Mouse (Mus musculus) lung, embryonic 14.5 days (tissue): Measurements from ENCODE around the gene Hist1h2ah. TPM values are rescaled to one million over a fixed set of nuclear protein-coding genes. Genes with fewer than 3 reads are reported as not detected.
A peak's percentile ranks its signal among the peaks of the same experiment; 100 is the strongest.
"Not testable (repeated sequence)": the region's sequence is repeated elsewhere in the genome, so short reads cannot be mapped to it uniquely, and the experiment has no call there.

ENCODE experiments used
- ATAC-seq: fragments of 200-750 bp; cut with Nextera tagmentation; 2 replicates; pipeline ENCODE4 v1.8.0; 2017; ENCODE audit warnings: mild to moderate bottlenecking, moderate TSS enrichment, moderate library complexity; ENCODE audit not compliant: insufficient read depth
- DNase-seq: peaks from one replicate; pipeline ENCODE4 v3.0.0-alpha.2; 2015
- H3K27ac ChIP-seq: fragments of 300-500 bp; sonication (generic); 2 replicates; pipeline ENCODE4 v1.5.1; 2014; ENCODE audit warnings: low read depth, mild to moderate bottlenecking, moderate library complexity
- H3K27me3 ChIP-seq: fragments of 300-500 bp; sonication (generic); 2 replicates; pipeline ENCODE4 v1.6.1; 2014; ENCODE audit warnings: low read length, control low read depth; ENCODE audit not compliant: insufficient read depth
- H3K36me3 ChIP-seq: fragments of 300-500 bp; sonication (generic); 2 replicates; pipeline ENCODE4 v1.6.1; 2014; ENCODE audit warnings: control low read depth; ENCODE audit not compliant: insufficient read depth
- H3K4me1 ChIP-seq: fragments of 300-500 bp; sonication (generic); 2 replicates; pipeline ENCODE4 v1.6.1; 2014; ENCODE audit warnings: antibody characterized with exemption, control low read depth; ENCODE audit not compliant: insufficient read depth
- H3K4me2 ChIP-seq: fragments of 300-500 bp; sonication (generic); 2 replicates; pipeline ENCODE4 v1.6.1; 2014; ENCODE audit warnings: mild to moderate bottlenecking
- H3K4me3 ChIP-seq: fragments of 300-500 bp; sonication (generic); 2 replicates; pipeline ENCODE4 v1.5.1; 2014; ENCODE audit warnings: low read depth, low read length
- H3K9ac ChIP-seq: fragments of 300-500 bp; sonication (generic); 2 replicates; pipeline ENCODE4 v1.6.1; 2014
- H3K9me3 ChIP-seq: fragments of 300-500 bp; sonication (generic); 2 replicates; pipeline ENCODE4 v1.6.1; 2016; ENCODE audit warnings: low read depth, low read length, control low read depth
- CTCF ChIP-seq: IDR thresholded peaks from 2 replicates; pipeline ENCODE4 v1.5.1; 2016; ENCODE audit warnings: antibody characterized with exemption, low read depth
- WGBS: fragments of 180-500 bp; shearing (Covaris S2); extraction: QIAGEN DNeasy Blood & Tissue Kit; methylation state at CpG from one replicate; pipeline ENCODE4 v1.1.7; 2014; 5-methylcytosine and 5-hydroxymethylcytosine counted together
- polyA plus RNA-seq: library from polyadenylated mRNA; unstranded; fragments of >200 nt; fragmentation: Nextera tagmentation; extraction: Ambion mirVana; gene quantifications from 2 replicates; pipeline ENCODE4 v1.2.1, GENCODE M21; 2014

Hist1h2ah gene
- 21.2 and 21.6 TPM in 2 replicates for polyA plus RNA-seq

DNA sequence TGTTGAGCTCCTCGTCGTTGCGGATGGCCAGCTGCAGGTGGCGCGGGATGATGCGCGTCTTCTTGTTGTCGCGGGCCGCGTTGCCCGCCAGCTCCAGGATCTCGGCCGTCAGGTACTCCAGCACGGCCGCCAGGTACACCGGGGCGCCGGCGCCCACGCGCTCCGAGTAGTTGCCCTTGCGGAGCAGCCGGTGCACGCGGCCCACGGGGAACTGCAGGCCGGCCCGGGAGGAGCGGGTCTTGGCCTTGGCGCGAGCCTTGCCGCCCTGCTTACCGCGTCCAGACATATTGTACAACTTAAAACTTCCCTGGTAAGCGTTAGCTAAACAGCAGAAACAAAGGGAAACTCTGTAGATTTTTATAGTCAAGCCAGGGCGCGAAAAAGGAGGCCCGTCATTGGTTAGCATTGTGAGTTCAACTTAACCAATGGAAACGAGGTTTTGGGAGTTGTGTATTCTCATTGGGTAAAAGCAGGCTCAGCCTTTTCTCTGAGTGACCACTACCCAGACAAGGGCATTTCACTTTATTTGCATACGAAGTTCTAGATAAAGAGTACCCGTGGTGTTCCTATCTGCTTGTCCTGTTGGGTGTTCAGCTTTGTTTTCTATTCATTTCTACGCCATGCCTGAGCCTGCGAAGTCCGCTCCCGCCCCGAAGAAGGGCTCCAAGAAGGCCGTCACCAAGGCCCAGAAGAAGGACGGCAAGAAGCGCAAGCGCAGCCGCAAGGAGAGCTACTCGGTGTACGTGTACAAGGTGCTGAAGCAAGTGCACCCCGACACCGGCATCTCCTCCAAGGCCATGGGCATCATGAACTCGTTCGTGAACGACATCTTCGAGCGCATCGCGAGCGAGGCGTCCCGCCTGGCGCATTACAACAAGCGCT lies at the start of gene Hist1h2ah, which contains the start of gene Hist1h2bk:
Gene Hist1h2ah, minus strand, starts transcription at position 302 of the 882 bp plus-strand sequence.
Gene Hist1h2bk, plus strand, starts transcription at position 604 of the 882 bp plus-strand sequence.
- H3K27me3 ChIP-seq, H3K9me3 ChIP-seq, H3K4me1 ChIP-seq, H3K36me3 ChIP-seq: not testable (repeated sequence)
- under 1% methylated on average over 24 of the region's 69 CpGs for whole genome bisulfite sequencing
- H3K9ac ChIP-seq = peak within 1 kb of the TSS; percentile 79
- peak within 1 kb of the TSS; percentile 47 for H3K4me3 ChIP-seq
- peak within 1 kb of the TSS; percentile 82 for H3K4me2 ChIP-seq
- ATAC-seq = peak; percentile 98
- peak within 1 kb of the TSS; percentile 97 for H3K27ac ChIP-seq
- DNase-seq = peak; percentile 98

DNA sequence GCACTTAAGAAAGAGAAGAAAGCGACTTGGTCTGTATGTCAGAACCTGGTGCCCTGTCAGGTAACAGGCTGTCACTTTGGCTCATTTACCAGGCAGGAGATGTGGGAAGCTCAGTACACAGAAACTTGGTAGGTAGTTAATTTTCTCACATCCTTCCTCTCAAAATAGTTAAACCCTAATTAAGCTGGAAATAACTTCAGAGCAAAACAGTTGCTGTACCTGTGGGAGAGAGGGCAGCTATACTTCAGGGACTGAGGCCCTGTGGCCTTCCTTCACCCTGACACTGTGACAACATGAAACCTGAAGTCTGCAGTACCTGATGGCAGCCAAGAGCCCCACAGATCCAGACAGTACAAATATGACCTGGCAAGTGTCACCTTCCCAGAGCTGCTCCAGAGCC lies 48.8 kb upstream of the Hist1h2ah start, which contains the start of gene Vmn1r188:
Gene Vmn1r188, plus strand, starts transcription at position 301 of the 400 bp plus-strand sequence.
- H3K4me2 ChIP-seq, H3K4me3 ChIP-seq, ATAC-seq, H3K4me1 ChIP-seq, H3K27ac ChIP-seq, H3K36me3 ChIP-seq, H3K27me3 ChIP-seq, DNase-seq, H3K9ac ChIP-seq, H3K9me3 ChIP-seq: not testable (repeated sequence)
- WGBS = 84% methylated on average over 1 of the region's 1 CpGs

DNA sequence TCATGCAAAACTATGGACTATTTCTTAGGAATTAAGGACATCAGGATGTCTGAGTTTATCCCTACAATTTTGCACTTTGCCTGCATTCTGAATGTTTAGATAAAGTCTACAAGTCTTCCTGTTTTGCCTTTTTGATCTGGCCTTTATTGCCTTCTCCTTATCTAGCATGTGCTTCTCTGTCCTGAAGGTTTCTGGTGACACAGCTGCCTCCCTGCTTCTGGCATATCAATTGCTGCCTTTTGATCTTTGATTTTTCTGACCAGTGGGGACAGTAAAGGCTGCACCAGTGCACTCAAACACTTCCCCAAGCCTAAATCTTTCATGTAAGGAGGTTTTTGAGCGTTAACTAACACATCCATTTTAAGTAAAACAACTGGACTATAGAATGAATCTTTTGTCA lies 28.1 kb upstream of the Hist1h2ah start:
- 31% methylated on average over 1 of the region's 1 CpGs for WGBS
- H3K4me2 ChIP-seq = no peak overlapping the region
- no peak overlapping the region for H3K27ac ChIP-seq
- no peaks in the 10 kb centered on the region for H3K36me3 ChIP-seq
- H3K27me3 ChIP-seq = no peaks in the 10 kb centered on the region
- TF ChIP-seq CTCF = no peak
- H3K9ac ChIP-seq = no peak overlapping the region
- no peak for ATAC-seq
- DNase-seq = no peak
- no peak overlapping the region for H3K4me3 ChIP-seq
- H3K9me3 ChIP-seq = no peaks in the 10 kb centered on the region
- H3K4me1 ChIP-seq = no peaks in the 10 kb centered on the region

DNA sequence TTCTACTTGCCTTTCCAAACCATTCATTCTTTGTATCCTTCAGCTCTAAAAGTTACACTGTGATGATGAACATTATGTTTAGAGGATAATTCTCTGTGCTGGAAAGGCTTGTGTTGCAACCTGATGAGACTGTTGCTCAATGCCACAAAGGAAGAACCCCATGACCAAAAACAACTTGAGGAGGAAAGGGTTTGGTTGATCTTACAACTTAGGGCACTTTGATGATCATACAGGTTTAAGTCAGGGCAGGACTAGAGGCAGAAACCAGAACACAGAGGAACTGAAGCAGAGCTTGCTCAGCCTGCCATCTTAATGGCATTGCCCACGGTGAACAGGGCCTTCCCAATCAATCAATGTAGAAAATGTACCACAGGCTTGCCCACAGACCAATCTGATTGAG lies 26.1 kb upstream of the Hist1h2ah start:
- no peak for TF ChIP-seq CTCF
- DNase-seq (no peak), ATAC-seq (no peak)
- no peak overlapping the region for H3K4me3 ChIP-seq
- 73% methylated on average over 1 of the region's 1 CpGs for WGBS
- H3K27ac ChIP-seq = no peak overlapping the region
- H3K36me3 ChIP-seq = no peaks in the 10 kb centered on the region
- H3K9me3 ChIP-seq = no peaks in the 10 kb centered on the region
- H3K4me2 ChIP-seq = no peak overlapping the region
- no peak overlapping the region for H3K9ac ChIP-seq
- no peaks in the 10 kb centered on the region for H3K27me3 ChIP-seq
- no peaks in the 10 kb centered on the region for H3K4me1 ChIP-seq

DNA sequence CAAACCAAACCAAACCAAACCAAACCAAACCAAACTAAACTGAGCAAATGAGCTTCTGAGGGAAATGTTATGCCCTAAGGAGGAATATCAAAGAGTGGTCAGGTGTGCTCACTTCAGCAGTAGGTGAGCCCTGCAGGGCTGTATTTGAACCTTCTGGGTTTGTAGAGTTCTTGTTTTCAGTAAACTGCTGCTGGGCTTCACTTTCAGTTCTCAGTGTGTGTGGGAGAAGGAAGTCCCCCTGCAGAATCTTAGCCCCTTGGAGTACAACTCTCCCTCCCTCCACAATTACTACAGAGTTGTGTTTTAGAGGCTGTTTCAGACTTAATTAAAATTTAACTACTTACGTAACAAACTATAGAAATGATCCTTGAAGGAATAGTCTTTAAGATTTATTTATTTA lies 18.4 kb upstream of the Hist1h2ah start:
- no peaks in the 10 kb centered on the region for H3K4me1 ChIP-seq
- DNase-seq (no peak), ATAC-seq (no peak)
- no peak overlapping the region for H3K4me3 ChIP-seq
- no peaks in the 10 kb centered on the region for H3K9me3 ChIP-seq
- no peak overlapping the region for H3K9ac ChIP-seq
- no peaks in the 10 kb centered on the region for H3K27me3 ChIP-seq
- 92% methylated on average over 1 of the region's 1 CpGs for WGBS
- TF ChIP-seq CTCF = no peak
- no peak overlapping the region for H3K4me2 ChIP-seq
- no peak overlapping the region for H3K27ac ChIP-seq
- H3K36me3 ChIP-seq = no peaks in the 10 kb centered on the region

DNA sequence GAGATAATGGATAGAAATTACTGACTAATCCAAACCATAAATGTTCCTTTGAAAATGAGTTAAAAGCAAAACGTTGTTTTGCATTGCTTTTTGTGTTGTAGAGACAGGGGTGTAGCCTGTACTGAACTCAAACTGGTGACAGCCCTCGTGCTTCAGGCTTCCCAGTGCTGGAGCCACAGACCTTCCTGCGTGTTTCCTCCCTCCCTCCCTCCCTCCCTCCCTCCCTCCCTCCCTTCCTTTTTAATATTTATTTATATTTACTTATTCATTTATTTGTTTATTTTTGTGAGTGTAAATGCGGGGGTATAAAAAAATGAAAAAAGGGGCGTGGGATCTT lies 16.1 kb upstream of the Hist1h2ah start:
- no peak for ATAC-seq
- TF ChIP-seq CTCF = no peak
- Histone ChIP-seq H3K4me1 (no peaks in the 10 kb centered on the region), H3K36me3 (no peaks in the 10 kb centered on the region), H3K27ac (peak overlapping the region; percentile 87), H3K9ac (peak overlapping the region; percentile 47), H3K4me3 (peak overlapping the region; percentile 40), H3K4me2 (peak overlapping the region; percentile 76), H3K9me3 (no peaks in the 10 kb centered on the region), H3K27me3 (no peaks in the 10 kb centered on the region)
- 8% methylated on average over 5 of the region's 5 CpGs for WGBS
- no peak for DNase-seq

DNA sequence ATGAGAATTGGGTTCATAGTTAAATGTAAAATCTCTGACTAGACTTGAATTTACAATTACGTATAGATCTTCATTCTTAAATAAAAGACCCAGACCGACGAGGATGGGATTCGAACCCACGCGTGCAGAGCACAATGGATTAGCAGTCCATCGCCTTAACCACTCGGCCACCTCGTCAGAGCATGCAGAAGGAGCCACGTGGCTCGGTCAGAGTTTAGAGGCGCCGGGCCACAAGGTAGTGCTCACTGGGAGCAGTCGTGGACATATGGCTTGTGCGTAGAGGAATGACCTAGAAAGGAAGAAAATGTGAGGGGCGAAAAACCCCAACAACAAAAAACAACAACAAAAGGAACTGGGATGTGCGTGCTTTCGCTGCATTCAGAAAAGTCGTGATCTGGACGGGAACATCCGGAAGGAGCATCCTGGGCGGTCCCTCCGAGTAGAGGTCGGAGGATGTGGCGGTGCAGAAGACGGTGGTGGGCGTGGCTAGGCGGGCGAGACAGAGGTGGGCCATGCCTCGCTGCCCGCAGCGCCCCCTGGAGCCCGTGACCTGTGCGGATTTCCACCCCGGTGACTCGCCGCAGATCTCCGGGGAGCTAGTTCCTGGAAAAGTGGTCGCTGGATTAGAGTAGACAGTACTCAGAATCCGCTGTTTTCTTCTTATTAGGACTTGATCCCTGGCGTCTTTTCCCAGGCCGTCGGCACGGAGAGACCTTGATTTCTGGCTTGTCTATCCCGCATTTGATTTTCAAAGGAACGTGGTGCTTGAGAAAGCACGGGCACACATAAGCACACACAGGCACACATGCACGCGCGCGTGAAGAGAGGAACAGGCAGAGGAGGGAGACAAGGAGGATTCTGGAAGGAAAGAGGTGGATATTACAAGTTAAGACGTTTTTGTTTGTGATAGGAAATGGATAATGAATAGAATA lies 15.5 kb upstream of the Hist1h2ah start:
- peak; percentile 85 for TF ChIP-seq CTCF
- no peaks in the 10 kb centered on the region for H3K4me1 ChIP-seq
- H3K4me3 ChIP-seq = peak overlapping the region; percentile 40
- peak overlapping the region; percentile 87 for H3K27ac ChIP-seq
- WGBS = under 1% methylated on average over 52 of the region's 52 CpGs
- DNase-seq = peak; percentile 97
- no peaks in the 10 kb centered on the region for H3K36me3 ChIP-seq
- peak; percentile 94 for ATAC-seq
- no peaks in the 10 kb centered on the region for H3K9me3 ChIP-seq
- no peaks in the 10 kb centered on the region for H3K27me3 ChIP-seq
- H3K4me2 ChIP-seq = peak overlapping the region; percentile 76
- peak overlapping the region; percentile 47 for H3K9ac ChIP-seq
